25 mouse cellular contexts compared by ENCODE assay signal in genomic region chr6:143642052-143642451, GRCm38 (mm10).
"Had no signal": no experiment of that assay in that cellular context is flagged by ENCODE, and none has a peak within 500 bp of the region (broad histone marks: within the 10 kb centered on the region; RNA-seq: fewer than 3 reads in every experiment).

No protein-coding gene starts in this region.

- H3K4me2 ChIP-seq: heart, embryonic 11.5 days; heart, embryonic 13.5 days; heart, embryonic 15.5 days; hindbrain, embryonic 13.5 days; hindbrain, embryonic 15.5 days; limb, embryonic 12.5 days; liver, embryonic 11.5 days; liver, embryonic 13.5 days; liver, embryonic 15.5 days had no signal

- H3K36me3 ChIP-seq: heart, embryonic 13.5 days; heart, embryonic 15.5 days; hindbrain, embryonic 13.5 days; hindbrain, embryonic 15.5 days; limb, embryonic 10.5 days; limb, embryonic 12.5 days; liver, embryonic 13.5 days; liver, embryonic 15.5 days had no signal

- DNase-seq: gastrocnemius, postnatal 14 days; gastrocnemius, postnatal 36 days; heart, adult 2 months; heart, postnatal 14 days; heart, postnatal 36 days; kidney, adult 11 months; kidney, adult 2 months; kidney, adult 9 months; kidney, postnatal 10 days; kidney, postnatal 25 days; kidney, postnatal 4 days; layer of hippocampus, adult 9-11 months; layer of hippocampus, postnatal 36 days; liver; liver, embryonic 13.5 days had no signal

- H3K27me3 ChIP-seq: heart, embryonic 13.5 days; heart, embryonic 15.5 days; hindbrain, embryonic 13.5 days; hindbrain, embryonic 15.5 days; limb, embryonic 12.5 days; liver, embryonic 13.5 days; liver, embryonic 15.5 days had no signal

- H3K4me3 ChIP-seq: heart, adult 2 months; heart, embryonic 13.5 days; heart, embryonic 15.5 days; hindbrain, embryonic 13.5 days; hindbrain, embryonic 15.5 days; layer of hippocampus, adult 2 months; limb, embryonic 10.5 days; limb, embryonic 12.5 days; liver, embryonic 13.5 days; liver, embryonic 15.5 days had no signal
